Mouse (Mus musculus): ENCODE measurements at regions not wholly inside any gene's neighbourhood (a gene's known extent, or its start where the extent isn't known, plus 50 kb on each side); places are given as distances from the start of the nearest gene placed in this dataset.
A peak's percentile ranks its signal among the peaks of the same experiment; 100 is the strongest.

DNA sequence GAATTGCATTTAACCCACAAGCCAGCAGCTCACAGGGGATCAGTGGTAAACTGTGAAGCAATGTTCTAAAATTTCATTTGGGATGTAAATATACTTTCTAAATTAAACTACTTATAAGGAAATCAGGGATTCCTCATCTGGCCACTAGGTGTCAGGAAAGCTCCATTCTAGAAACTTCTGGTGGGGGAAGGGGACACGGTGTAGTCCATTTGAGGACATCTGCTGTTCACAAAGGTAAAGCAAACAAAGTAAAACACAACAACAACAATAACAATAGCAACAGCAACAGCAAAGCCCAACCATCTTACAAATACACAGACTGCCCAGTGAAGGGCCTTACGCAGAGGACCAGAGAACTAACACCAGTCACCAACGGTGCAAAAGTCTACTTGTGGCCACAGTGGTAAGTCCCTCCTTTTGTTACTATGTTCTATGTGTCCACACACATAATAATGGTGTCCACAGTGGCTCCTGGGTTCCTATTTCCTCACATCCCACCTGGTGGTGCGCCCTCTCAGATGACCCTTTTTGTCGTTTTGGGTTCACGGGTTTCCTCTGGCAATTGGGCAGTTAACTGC lies 105.9 kb upstream of the Fam241a start:
- DNase-seq (ENCODE audit: low spot score in 2 of 2) = no peak

DNA sequence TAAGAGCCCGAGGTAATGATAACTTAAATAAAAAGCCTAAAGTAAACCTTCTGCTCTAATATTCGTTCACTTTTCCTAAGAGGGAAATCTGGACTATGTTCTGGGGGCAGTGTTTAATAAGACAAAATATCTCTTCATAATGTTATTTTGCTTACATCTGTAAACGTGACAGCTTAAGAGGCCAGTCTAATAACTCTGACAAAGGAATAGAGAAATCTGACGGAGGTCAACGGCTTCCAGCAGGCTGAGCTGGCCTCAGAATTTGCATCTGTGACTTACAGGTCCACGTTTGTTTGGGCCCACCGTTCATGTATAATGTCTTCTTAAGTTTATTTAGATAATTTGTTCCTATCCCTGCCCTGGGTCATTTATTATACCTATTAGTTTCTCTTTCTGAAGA lies 99.6 kb upstream of the Fam241a start:
- no peak for DNase-seq (ENCODE audit: low spot score in 2 of 2)

DNA sequence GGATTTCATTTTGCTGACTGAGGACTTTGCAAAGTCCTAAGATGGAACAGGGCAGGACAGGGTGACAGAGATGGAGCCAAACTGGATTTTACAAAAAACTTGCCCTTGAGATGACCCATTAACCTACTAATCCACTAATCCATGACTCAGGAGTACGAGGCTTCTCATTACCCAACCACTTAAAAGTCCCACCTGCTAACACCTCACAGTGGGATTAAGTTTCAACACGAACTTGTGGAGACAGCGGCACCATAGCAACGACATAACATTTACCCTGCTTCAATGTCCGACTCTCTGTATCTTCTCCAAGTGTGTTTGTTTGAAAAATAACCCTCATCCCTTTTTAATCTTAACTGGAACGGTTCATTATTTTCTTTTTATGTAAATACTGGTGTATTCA lies 91.5 kb upstream of the Fam241a start:
- no peak for DNase-seq (ENCODE audit: low spot score in 2 of 2)

DNA sequence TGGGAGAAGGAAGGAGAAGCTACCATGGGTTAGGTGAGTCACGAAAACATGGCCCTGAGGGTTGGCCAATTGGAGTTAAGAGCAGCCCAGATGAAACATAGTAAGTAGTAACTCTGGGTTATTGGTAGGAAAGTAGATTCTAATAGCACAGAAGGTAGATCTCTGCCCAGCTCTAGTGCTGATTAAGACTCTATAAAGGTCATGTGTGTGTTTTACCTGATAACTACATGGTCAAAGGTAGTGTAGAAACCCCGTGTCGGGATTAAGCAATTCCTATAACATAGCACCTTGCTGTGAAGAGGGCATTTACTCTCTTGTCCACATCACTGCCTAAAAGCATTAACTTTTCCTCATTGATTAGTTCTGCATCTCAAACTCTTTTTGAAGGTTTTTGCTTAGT lies 89.0 kb upstream of the Fam241a start:
- no peak for DNase-seq (ENCODE audit: low spot score in 2 of 2)

DNA sequence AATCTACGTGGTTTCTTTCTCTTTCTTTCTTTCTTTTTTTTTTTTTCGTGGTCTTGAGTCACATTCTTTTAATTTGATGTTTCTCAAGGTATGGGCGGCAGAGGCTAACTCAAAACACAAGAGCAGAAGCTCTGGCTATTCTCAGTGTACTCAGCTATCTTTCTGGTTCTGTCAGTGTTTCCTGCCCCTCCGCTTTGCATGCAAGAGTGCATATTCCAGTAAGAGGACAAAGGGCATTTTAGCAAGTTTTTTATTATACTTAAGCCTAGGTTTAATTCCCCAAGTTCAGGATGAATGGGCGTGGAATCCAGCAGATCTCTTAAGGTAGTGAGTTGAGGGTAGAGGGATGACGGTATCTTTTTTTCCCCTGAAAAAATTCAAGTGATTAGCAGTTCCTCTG lies 81.1 kb upstream of the Fam241a start:
- DNase-seq (ENCODE audit: low spot score in 2 of 2) = no peak

DNA sequence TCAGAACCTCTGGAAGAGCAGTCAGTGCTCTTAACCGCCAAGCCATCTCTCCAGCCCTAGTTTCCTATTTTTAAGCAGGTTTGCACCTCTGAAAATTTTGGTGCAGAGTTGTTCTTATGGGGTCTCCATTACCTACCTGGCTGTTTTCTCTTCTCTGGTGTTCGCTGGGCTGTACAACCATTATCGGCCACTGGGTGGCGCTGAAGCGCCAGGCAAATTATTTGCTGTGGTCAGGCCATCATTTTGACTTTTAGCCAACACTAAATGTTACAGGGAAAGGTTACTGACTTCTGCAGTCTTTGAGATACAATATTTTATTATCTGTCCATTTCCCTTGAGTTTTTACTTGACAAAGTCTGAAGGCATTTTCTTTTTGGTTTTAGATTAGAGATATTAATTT lies 74.8 kb upstream of the Fam241a start:
- DNase-seq (ENCODE audit: low spot score in 2 of 2) = peak; percentile 11 to 52

DNA sequence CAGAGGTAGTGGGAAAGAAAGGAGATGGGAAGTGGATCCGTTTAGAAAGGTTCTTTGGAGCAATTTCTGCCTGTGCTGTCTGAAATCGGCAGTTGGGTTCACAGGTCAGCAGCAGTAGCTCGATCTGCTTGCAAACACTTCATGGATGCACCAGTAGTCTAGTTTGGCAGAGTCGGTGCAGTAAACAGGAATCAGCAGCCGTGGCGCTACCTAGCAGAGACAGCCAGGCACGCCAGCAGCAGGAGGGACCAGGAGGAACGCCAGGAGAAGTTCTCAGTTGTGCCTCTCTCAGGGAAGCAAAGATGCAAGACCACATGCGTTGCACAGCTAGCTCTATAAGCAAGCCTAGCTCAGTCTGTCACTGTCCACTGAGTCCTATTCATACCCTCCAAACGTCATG lies 71.0 kb upstream of the Fam241a start:
- no peak for DNase-seq (ENCODE audit: low spot score in 2 of 2)

DNA sequence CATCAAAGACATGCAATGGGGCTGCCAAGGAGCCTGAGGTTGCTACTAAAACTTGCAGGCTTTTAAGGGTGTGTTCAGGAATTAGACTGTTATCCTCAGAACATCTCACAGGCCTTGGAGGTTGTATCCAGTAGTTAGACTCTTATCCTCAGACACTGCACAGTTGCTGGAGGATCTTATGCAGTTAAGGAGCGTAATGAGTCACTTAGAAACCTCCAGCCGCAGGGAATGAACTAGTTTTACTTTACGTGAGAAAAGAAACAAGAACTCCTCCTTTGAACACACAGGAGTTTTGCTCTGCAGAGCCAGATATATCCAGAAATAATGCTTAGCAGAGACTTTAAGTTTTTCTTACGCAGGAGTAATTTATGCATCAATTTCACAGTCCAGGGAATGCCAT lies 70.1 kb upstream of the Fam241a start:
- no peak for DNase-seq (ENCODE audit: low spot score in 2 of 2)

DNA sequence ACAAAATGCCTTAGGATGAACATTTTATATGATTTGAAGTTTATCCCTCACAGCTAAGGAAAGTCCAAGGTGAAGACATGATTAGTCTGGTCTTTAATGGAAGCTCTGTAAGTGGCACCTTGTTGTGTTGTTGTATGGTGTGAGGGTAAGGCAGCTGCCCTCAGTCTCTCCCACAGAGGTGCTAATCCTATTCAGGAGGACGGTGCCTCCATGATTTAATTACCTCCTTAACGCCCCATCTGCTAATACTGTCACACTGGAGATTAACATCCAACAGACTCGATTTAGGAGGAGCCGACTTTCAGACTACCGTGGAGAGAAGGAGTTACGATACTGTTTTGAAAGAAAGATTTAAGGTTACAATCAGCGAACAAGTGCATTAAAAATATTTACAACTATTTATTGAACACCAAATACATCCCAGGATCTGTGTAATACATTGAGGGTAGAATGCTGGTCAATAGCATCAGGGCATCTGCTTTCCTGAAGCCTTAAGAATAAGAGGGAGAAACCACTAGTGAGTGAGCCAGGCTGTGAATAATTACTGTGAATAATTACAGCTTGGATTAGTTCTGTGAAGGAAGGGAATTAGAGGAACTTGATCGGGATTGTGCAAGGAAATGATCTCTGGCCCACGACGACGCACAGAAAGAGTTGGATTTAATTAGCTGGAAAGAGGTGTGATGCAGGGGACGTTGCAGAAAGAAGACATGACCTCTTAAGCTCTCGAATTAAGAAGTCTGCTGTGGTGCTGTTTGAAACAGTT lies 63.0 kb upstream of the Fam241a start:
- DNase-seq (ENCODE audit: low spot score in 2 of 2) = no peak

DNA sequence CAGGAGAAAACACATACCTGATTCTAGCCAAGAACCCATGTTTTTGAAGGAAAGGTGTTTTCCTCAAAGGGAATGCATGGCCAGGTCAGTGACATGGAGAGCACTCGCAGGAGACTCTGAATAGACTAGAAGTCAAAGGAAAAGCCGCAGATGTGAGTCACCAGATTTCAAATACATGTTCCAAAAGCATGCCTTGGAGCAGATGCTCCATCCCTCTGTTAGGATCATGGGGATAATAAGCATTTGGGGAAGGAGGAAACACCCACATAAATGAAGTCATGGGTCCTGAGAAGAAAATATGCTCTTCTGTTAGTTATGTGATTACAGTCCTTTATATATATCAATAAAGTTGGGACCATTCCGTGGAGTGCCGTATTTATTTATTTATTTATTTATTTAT lies 58.7 kb upstream of the Fam241a start:
- no peak for DNase-seq (ENCODE audit: low spot score in 2 of 2)

DNA sequence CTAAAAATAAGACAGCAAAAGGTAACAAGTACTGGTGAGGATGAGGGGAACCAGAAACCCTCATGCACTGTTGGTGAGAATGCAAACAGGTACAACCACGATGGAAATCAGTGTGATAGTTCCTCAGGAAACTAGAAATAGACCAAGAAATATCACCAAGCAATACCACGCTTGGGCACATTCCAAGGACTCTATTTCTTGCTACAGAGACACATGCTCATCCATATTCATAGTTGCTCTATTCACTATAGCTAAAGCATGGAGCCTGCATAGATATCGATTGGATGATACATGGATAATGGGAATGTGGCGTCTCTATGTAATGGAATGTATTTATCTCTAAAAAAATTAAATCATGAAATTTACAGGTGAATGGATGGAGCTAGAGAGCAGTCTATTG lies 57.5 kb upstream of the Fam241a start:
- DNase-seq (ENCODE audit: low spot score in 2 of 2) = no peak

DNA sequence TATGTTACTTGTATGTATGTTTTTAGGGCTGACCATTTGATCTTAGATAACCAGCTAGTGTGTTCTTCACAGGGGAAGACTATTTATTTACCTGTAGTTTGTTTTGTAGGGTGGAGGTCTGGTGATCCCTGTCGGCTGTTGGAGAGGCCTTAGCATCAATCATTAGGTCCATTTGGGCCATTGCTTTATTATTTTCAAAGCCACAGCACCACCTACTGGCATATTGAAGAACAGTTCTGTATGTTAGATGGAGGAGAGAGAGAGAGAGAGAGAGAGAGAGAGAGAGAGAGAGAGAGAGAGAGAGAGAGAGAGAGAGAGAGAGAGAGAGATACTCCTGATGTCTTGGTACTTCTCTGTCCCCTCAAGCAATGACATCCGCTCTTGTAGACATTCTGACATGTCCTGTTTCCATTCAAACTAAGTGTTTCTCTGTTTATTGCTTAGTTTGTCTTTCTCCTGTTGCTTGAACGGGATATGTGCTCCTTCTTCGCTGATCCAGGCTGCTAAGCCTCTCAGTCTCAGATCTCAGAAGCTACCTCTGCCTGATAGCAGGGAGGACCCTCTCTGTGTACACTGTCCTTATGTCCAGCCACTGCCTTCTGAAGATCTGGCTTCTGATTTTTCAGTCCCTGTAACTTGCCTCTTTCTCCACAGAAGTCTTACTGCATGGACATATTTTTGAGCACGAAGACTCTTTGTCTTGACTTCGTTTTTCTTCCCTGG lies 52.9 kb upstream of the Fam241a start:
- DNase-seq (ENCODE audit: low spot score in 2 of 2) = peak in 1 of 2 experiments; percentile 44

DNA sequence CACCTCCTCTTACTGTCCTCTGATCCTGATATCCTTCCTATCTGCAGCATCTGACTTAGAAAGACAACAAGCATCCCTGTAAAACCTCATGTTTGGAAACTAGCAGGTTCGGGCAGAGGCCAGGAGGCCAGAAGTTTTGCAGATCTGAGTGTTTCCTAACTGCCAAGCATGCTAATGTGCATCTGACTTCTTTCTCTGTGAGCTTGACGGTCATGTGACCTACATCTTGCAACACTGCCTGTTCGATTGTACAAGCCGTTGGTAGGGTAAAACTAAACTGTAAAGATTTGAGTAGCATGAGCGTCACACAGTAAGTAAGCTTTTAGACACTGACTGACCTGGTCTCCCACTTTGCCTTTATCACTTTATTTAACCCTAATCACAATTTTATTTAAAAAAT lies 52.2 kb upstream of the Fam241a start:
- DNase-seq (ENCODE audit: low spot score in 2 of 2) = no peak

All from spleen, postnatal 14 days (tissue).